Mouse (Mus musculus): ENCODE measurements at regions not wholly inside any gene's neighbourhood (a gene's known extent, or its start where the extent isn't known, plus 50 kb on each side); places are given as distances from the start of the nearest gene placed in this dataset.

DNA sequence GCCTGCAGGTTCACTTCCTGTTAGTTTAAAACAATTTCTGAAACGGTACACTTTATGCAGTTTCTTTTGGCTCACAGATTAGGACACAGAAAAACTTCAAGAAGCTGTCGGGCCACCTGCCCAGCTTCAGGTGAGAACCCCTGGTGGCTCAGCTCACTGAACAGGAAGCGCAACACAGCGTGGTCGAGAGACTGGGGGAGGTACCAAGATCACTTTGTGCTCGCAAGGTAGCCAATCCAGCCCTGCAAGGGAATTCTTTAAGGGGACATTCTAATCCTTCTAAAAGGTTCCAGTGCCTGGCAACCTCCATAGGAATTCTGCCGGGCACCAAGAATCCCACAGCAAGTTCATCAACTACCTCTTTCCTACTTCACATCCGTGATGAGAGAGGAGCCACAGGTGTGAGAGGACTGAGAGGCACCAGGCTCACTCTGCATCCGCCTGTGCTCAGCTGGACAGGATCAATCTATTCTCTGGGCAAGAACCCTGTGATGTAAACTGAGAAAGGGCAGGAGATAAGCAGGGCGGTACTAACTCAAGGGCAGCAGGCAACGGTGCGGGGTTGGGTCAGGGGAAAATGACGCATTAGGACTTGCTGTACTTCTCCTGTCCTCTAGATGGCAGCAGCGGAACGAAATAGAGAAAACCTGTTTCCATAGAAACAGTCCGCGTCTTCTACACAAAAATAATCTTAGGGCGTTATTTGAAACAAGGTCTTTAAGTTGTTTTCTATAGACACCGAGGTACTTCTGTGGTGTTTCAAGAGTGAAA is 63.7 kb upstream of the Fxr1 start:
- H3K27ac ChIP-seq (ENCODE audit: control insufficient read depth, insufficient read depth, low read depth, low read length): no peak overlapping the region
- TF ChIP-seq CTCF (IDR thresholded peaks at IDR 0.05; ENCODE audit: control insufficient read depth, insufficient read depth, insufficient replicate concordance, low read depth, low read length) (peak; percentile 88; the same call in 1 of the 2 replicates), POLR2A (IDR thresholded peaks at IDR 0.05; ENCODE audit: control insufficient read depth, low read depth, low read length) (peak; percentile 20; the same call in 1 of the 2 replicates)
- H3K4me1 ChIP-seq (ENCODE audit: control insufficient read depth, insufficient read depth, low read length): peaks cover 7% of the 10 kb centered on the region
- H3K36me3 ChIP-seq (ENCODE audit: control insufficient read depth, insufficient read depth, low read length): no peaks in the 10 kb centered on the region
- H3K4me3 ChIP-seq (ENCODE audit: control insufficient read depth, low read depth, low read length): peak overlapping the region; percentile 61
- no peaks in the 10 kb centered on the region for H3K27me3 ChIP-seq (ENCODE audit: control insufficient read depth, insufficient read depth, low read length)

DNA sequence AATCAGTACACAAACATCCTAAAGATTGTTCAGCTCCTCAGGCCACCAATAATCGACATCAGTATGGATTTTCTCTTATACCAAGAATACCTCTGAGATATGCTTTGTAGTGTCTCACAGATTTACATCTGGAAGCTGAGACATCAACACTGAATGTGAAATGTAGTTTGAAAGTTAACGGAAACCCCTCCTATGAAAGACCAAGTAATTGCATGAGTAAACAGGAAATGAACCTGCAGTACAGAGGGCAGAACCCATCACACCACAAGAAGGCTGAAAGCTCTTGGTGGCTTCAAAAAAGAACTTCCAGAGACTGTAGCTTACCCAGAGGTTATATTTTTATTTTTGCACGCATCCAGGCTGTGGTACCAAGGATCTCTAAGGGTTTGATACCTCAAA is 63.1 kb upstream of the Fxr1 start:
- H3K27ac ChIP-seq (ENCODE audit: control insufficient read depth, insufficient read depth, low read depth, low read length): no peak overlapping the region
- peaks cover 7% of the 10 kb centered on the region for H3K4me1 ChIP-seq (ENCODE audit: control insufficient read depth, insufficient read depth, low read length)
- TF ChIP-seq CTCF (IDR thresholded peaks at IDR 0.05; ENCODE audit: control insufficient read depth, insufficient read depth, insufficient replicate concordance, low read depth, low read length) (no peak), POLR2A (IDR thresholded peaks at IDR 0.05; ENCODE audit: control insufficient read depth, low read depth, low read length) (no peak; the same call in 1 of the 2 replicates)
- H3K36me3 ChIP-seq (ENCODE audit: control insufficient read depth, insufficient read depth, low read length): no peaks in the 10 kb centered on the region
- no peaks in the 10 kb centered on the region for H3K27me3 ChIP-seq (ENCODE audit: control insufficient read depth, insufficient read depth, low read length)
- H3K4me3 ChIP-seq (ENCODE audit: control insufficient read depth, low read depth, low read length): peak overlapping the region; percentile 6; the same call in 1 of the 2 replicates

DNA sequence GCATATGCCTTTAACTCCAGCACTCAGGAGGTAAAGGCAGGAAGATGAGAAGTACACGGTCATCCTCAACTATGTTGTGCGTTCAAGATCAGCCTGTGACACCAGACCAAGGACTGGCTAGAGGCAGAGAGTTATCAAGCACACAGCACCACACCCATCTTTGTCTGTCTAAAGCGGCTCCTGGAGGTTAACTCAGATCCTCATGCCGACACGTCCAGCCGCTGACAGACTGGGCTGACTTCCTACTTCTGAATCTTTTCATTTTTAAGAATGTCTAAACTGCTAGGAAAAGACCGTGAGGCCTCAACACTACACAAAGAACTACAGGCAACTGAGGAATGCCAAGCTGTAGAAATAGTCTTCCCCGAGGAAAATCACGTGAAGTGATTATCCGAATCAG is 62.1 kb upstream of the Fxr1 start:
- no peak for TF ChIP-seq CTCF (IDR thresholded peaks at IDR 0.05; ENCODE audit: control insufficient read depth, insufficient read depth, insufficient replicate concordance, low read depth, low read length)
- TF ChIP-seq POLR2A (IDR thresholded peaks at IDR 0.05; ENCODE audit: control insufficient read depth, low read depth, low read length): no peak
- no peaks in the 10 kb centered on the region for H3K27me3 ChIP-seq (ENCODE audit: control insufficient read depth, insufficient read depth, low read length)
- H3K4me3 ChIP-seq (ENCODE audit: control insufficient read depth, low read depth, low read length): no peak overlapping the region
- peaks cover 7% of the 10 kb centered on the region for H3K4me1 ChIP-seq (ENCODE audit: control insufficient read depth, insufficient read depth, low read length)
- no peak overlapping the region for H3K27ac ChIP-seq (ENCODE audit: control insufficient read depth, insufficient read depth, low read depth, low read length)
- H3K36me3 ChIP-seq (ENCODE audit: control insufficient read depth, insufficient read depth, low read length): no peaks in the 10 kb centered on the region

DNA sequence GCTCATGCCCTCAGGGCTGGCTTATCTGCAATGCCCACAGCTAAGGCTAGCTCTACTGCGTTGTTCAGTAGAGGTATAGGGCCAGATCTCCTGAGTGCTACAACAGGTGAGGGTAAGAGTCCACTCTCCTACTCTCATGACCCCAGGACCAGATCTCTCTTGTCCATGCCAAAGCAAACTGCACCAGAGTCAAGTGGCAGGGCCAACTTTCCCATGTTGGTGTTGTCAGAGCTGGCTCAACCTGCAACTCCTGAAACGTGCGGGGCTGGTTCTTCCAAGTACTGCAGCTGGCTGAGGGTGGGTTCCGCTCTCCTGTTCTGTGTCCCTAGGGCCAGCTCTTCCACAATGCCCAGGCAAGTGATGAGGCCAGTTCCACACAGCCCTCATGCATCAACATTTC is 61.5 kb upstream of the Fxr1 start:
- no peak for TF ChIP-seq CTCF (IDR thresholded peaks at IDR 0.05; ENCODE audit: control insufficient read depth, insufficient read depth, insufficient replicate concordance, low read depth, low read length)
- TF ChIP-seq POLR2A (IDR thresholded peaks at IDR 0.05; ENCODE audit: control insufficient read depth, low read depth, low read length): no peak
- Histone ChIP-seq H3K27me3 (ENCODE audit: control insufficient read depth, insufficient read depth, low read length) (no peaks in the 10 kb centered on the region), H3K4me3 (ENCODE audit: control insufficient read depth, low read depth, low read length) (no peak overlapping the region), H3K36me3 (ENCODE audit: control insufficient read depth, insufficient read depth, low read length) (no peaks in the 10 kb centered on the region), H3K27ac (ENCODE audit: control insufficient read depth, insufficient read depth, low read depth, low read length) (no peak overlapping the region), H3K4me1 (ENCODE audit: control insufficient read depth, insufficient read depth, low read length) (peaks cover 7% of the 10 kb centered on the region)

DNA sequence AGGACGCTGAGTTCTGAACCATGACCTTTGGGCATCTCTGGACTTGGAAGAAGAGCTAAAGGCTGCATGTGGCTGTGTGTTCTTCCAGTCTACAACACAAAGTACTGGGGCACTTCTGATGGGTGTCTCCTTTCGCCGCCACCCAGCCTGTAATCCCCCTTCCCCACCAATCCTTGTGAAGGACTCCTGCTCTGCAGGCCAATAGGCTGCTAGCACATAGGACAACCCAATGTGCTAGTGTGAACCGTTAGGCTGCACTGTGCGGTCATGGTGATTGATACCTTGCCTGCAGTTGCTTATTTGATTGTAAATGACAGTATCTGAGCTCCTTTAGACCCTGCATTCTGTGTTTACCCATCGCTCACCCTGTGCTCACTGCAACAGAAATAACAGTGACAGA is 59.5 kb upstream of the Fxr1 start:
- H3K4me3 ChIP-seq (ENCODE audit: control insufficient read depth, low read depth, low read length): no peak overlapping the region
- H3K4me1 ChIP-seq (ENCODE audit: control insufficient read depth, insufficient read depth, low read length): peaks cover 5% of the 10 kb centered on the region
- TF ChIP-seq CTCF (IDR thresholded peaks at IDR 0.05; ENCODE audit: control insufficient read depth, insufficient read depth, insufficient replicate concordance, low read depth, low read length): no peak
- TF ChIP-seq POLR2A (IDR thresholded peaks at IDR 0.05; ENCODE audit: control insufficient read depth, low read depth, low read length): no peak
- no peak overlapping the region for H3K27ac ChIP-seq (ENCODE audit: control insufficient read depth, insufficient read depth, low read depth, low read length)
- H3K36me3 ChIP-seq (ENCODE audit: control insufficient read depth, insufficient read depth, low read length): no peaks in the 10 kb centered on the region
- H3K27me3 ChIP-seq (ENCODE audit: control insufficient read depth, insufficient read depth, low read length): no peaks in the 10 kb centered on the region

DNA sequence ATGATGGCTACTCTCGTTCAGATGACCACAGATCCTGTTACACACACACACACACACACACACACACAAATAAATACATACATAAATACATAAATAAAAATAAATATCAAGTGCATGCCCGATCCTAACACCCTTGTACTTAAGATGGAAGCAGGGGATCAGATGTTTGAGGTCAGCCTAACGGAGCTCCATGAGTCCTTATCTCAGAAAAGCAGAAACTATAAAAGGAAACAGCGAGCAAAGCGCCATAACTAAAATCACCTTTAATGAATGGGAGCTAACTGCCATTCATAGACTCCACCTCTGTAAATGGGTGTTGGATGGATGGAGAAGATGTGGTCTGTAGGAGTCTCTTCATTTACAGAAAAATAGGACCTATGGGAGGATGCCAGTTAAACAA is 56.8 kb upstream of the Fxr1 start:
- no peaks in the 10 kb centered on the region for H3K27me3 ChIP-seq (ENCODE audit: control insufficient read depth, insufficient read depth, low read length)
- no peak overlapping the region for H3K4me3 ChIP-seq (ENCODE audit: control insufficient read depth, low read depth, low read length)
- H3K27ac ChIP-seq (ENCODE audit: control insufficient read depth, insufficient read depth, low read depth, low read length): no peak overlapping the region
- H3K4me1 ChIP-seq (ENCODE audit: control insufficient read depth, insufficient read depth, low read length): no peaks in the 10 kb centered on the region
- no peaks in the 10 kb centered on the region for H3K36me3 ChIP-seq (ENCODE audit: control insufficient read depth, insufficient read depth, low read length)
- TF ChIP-seq CTCF (IDR thresholded peaks at IDR 0.05; ENCODE audit: control insufficient read depth, insufficient read depth, insufficient replicate concordance, low read depth, low read length) (no peak), POLR2A (IDR thresholded peaks at IDR 0.05; ENCODE audit: control insufficient read depth, low read depth, low read length) (no peak)

DNA sequence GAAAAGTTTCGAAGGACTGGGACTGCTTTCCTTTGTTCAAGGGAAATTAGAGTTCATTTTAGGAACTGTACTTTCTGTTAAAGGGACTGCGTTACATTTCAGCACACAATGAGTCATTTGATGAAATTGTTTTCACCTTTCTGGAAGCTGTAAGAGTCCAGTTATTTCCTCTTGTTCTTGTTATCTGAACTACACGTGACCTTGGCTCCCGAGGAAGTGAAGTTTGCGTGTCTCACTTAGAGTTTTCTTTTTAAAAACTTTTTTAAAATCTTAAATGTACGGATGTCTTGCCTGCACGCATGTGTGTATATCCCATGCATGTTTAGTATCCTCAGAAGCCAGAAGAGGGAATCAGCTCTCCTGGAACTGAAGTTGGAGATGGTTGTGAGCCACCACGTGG is 52.6 kb upstream of the Fxr1 start:
- TF ChIP-seq CTCF (IDR thresholded peaks at IDR 0.05; ENCODE audit: control insufficient read depth, insufficient read depth, insufficient replicate concordance, low read depth, low read length) (no peak), POLR2A (IDR thresholded peaks at IDR 0.05; ENCODE audit: control insufficient read depth, low read depth, low read length) (no peak)
- Histone ChIP-seq H3K27ac (ENCODE audit: control insufficient read depth, insufficient read depth, low read depth, low read length) (no peak overlapping the region), H3K4me3 (ENCODE audit: control insufficient read depth, low read depth, low read length) (no peak overlapping the region), H3K4me1 (ENCODE audit: control insufficient read depth, insufficient read depth, low read length) (no peaks in the 10 kb centered on the region), H3K27me3 (ENCODE audit: control insufficient read depth, insufficient read depth, low read length) (no peaks in the 10 kb centered on the region), H3K36me3 (ENCODE audit: control insufficient read depth, insufficient read depth, low read length) (no peaks in the 10 kb centered on the region)

All from testis, adult 2 months (tissue).